25 mouse cellular contexts compared by ENCODE assay signal in the genomic region with DNA sequence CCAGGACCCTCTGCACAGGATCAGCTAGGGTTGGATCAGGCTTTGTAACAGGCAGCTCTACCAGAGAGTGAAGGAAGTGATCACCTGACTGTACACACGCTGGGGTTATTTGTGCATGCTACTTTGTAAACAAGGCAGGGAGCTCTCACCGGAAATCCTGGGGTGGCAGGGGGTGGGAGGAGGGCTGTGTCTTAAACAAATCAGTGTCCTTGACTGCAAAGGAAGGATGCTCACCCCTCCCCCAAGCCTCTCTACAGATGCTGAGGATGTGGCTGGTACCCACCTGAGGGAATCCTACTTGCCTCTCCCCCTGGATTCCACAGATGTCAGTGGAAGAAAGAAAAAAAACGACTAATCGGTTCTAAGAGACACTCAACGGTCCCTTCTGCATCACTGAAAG.
DNase-seq lines count a peak whose midpoint lies in the region; ATAC-seq and TF ChIP-seq lines count a peak whose summit lies in the region.
"Had no signal": no experiment of that assay in that cellular context is flagged by ENCODE, and none has a peak within 500 bp of the region (broad histone marks: within the 10 kb centered on the region; RNA-seq: fewer than 3 reads in every experiment).

No protein-coding gene starts in this region.

- no peak overlapping the region for H3K9ac ChIP-seq in ES-E14 (ENCODE audit: insufficient read depth, low read depth, low read length, poor library complexity, severe bottlenecking)
- H3K9ac ChIP-seq: heart, embryonic 15.5 days; limb, embryonic 15.5 days; liver, embryonic 14.5 days; lung, embryonic 14.5 days; neural tube, embryonic 13.5 days had no signal

- H3K36me3 ChIP-seq in ES-E14 (ENCODE audit: control insufficient read depth, insufficient read depth, low read length, poor library complexity, severe bottlenecking) = peaks cover 4% of the 10 kb centered on the region; the same call in 1 of the 2 replicates
- H3K36me3 ChIP-seq: heart, embryonic 15.5 days; limb, embryonic 15.5 days; neural tube, embryonic 13.5 days had no signal

- H3K9me3 ChIP-seq in ES-E14 (ENCODE audit: control insufficient read depth, insufficient read depth, low read depth, low read length) = no peaks in the 10 kb centered on the region
- H3K9me3 ChIP-seq: heart, embryonic 15.5 days; limb, embryonic 15.5 days; neural tube, embryonic 13.5 days had no signal

- no peak for ATAC-seq in activated CD4-positive, CD25-positive, alpha-beta regulatory T cell, adult 4 months
- ATAC-seq: hindbrain, embryonic 16.5 days; intestine, postnatal 0 days had no signal

- H3K27ac ChIP-seq in ES-E14 (ENCODE audit: insufficient read depth, low read depth, low read length, poor library complexity, severe bottlenecking) = peak overlapping the region; percentile 68; the same call in 1 of the 2 replicates
- H3K27ac ChIP-seq: heart, embryonic 15.5 days; limb, embryonic 15.5 days; liver, embryonic 14.5 days; neural tube, embryonic 13.5 days had no signal

- peak; percentile 28 for DNase-seq in adrenal gland, postnatal 14 days
- DNase-seq in adrenal gland, postnatal 4 days (ENCODE audit: low spot score in 2 of 2) = no peak
- peak; percentile 27 to 67 for DNase-seq in kidney, postnatal 25 days
- no peak for DNase-seq in kidney, adult 8-10 months
- no peak for DNase-seq in ES-E14 (ENCODE audit: low read depth, low spot score)
- DNase-seq in retina, postnatal 1 day = peak; percentile 25
- DNase-seq: adrenal gland, postnatal 25 days; cerebellum, postnatal 10 days; gastrocnemius, postnatal 36 days; kidney, postnatal 14 days; left cerebral cortex, postnatal 4 days; lung, embryonic 14.5 days; lung, postnatal 4 days; midbrain, embryonic 14.5 days; right cerebral cortex, adult 18-20 months; right cerebral cortex, postnatal 4 days; thymus, postnatal 25 days had no signal

- H3K4me3 ChIP-seq in ES-E14 (ENCODE audit: insufficient read depth in 1 of 2, low read depth in 1 of 2, low read length in 2 of 2, poor library complexity in 1 of 2, severe bottlenecking in 1 of 2) = peak overlapping the region in 1 of 2 experiments; percentile 19; a peak in 1 of 4 replicates
- H3K4me3 ChIP-seq: heart, embryonic 15.5 days; limb, embryonic 15.5 days; myocyte; neural tube, embryonic 13.5 days had no signal

- peaks cover 7 to 32% of the 10 kb centered on the region in 2 experiments for H3K4me1 ChIP-seq in ES-E14 (ENCODE audit: control insufficient read depth in 2 of 2, insufficient read depth in 2 of 2, low read length in 2 of 2, poor library complexity in 1 of 2)

- in situ Hi-C loops in ES-E14 (cut with MboI; ENCODE audit: low sequenced_read_pairs in 2 of 2, unreplicated experiment in 2 of 2) = loop anchor here in 1 of 2 experiments (10.0 kb wide), 1 partner anchor 205 kb away; no protein-coding TSS in a partner anchor

TF ChIP-seq in ES-E14, 5 proteins besides CTCF, POLR2A, EP300 and RAD21:
- TF ChIP-seq MAFK (IDR thresholded peaks at IDR 0.05; ENCODE audit: insufficient read depth, low read depth, low read length) = no peak
- no peak for TF ChIP-seq ZNF384 (IDR thresholded peaks at IDR 0.05; ENCODE audit: low read depth, low read length)
- no peak for TF ChIP-seq HCFC1 (IDR thresholded peaks at IDR 0.05; ENCODE audit: borderline replicate concordance, insufficient read depth, low read length)
- no peak for TF ChIP-seq CHD2 (IDR thresholded peaks at IDR 0.05; ENCODE audit: low read depth, low read length)
- TF ChIP-seq ZC3H11A (IDR thresholded peaks at IDR 0.05; ENCODE audit: borderline replicate concordance, low read depth, low read length) = no peak

Comparison
In these comparisons a context has a peak if more than half of its experiments do, and no peak if none do; other contexts are left out.
1. DNase-seq: peak in adrenal gland, postnatal 14 days (single experiment), kidney, postnatal 25 days (2 of 2) and retina, postnatal 1 day (single experiment); none in adrenal gland, postnatal 4 days (0 of 2), kidney, adult 8-10 months (0 of 2) and ES-E14 (single experiment).